ENCODE assay signal across 9 mouse cellular contexts in the genomic region with DNA sequence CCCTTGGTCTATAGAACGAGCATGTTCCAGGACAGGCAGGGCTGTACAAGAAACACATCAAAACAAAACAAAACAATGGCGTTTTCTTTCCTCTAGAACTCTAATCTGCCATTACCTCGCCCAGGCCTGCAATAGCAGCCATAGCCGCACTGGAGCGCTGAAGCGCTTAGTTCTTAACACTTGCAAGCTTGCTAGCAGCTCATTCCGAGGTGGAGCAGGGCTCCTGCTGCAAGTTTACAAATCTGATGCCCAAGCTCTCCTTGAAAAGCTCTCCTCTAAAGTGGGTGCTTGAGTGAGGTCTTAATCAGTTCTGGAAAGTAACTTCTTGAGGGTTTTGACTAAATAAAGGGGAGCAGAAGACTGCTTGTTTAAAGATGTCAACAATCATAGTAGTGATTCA.
DNase-seq lines count a peak whose midpoint lies in the region; ATAC-seq and TF ChIP-seq lines count a peak whose summit lies in the region.
"Had no signal": no experiment of that assay in that cellular context is flagged by ENCODE, and none has a peak within 500 bp of the region (broad histone marks: within the 10 kb centered on the region; RNA-seq: fewer than 3 reads in every experiment).

No protein-coding gene starts in this region.

- peak; percentile 39 for TF ChIP-seq CTCF in heart, postnatal 0 days (IDR thresholded peaks at IDR 0.05; ENCODE audit: low read depth)
- TF ChIP-seq CTCF in thymus, adult 2 months (IDR thresholded peaks at IDR 0.05; ENCODE audit: borderline replicate concordance, control insufficient read depth, extremely low read depth, insufficient read depth, low read length, poor library complexity) = no peak

- H3K9me3 ChIP-seq in heart, postnatal 0 days (replicated peaks; ENCODE audit: control insufficient read depth, low read length) = no peaks in the 10 kb centered on the region
- H3K9me3 ChIP-seq in heart, embryonic 11.5 days (replicated peaks; ENCODE audit: control insufficient read depth, low read length) = no peaks in the 10 kb centered on the region
- H3K9me3 ChIP-seq: liver, embryonic 15.5 days had no signal

- H3K36me3 ChIP-seq in heart, postnatal 0 days (replicated peaks; ENCODE audit: control insufficient read depth, insufficient read depth, low read length) = no peaks in the 10 kb centered on the region
- no peaks in the 10 kb centered on the region for H3K36me3 ChIP-seq in heart, embryonic 11.5 days (ENCODE audit: control insufficient read depth, insufficient read depth, low read length)
- no peaks in the 10 kb centered on the region for H3K36me3 ChIP-seq in thymus, adult 2 months (ENCODE audit: control insufficient read depth, insufficient read depth, low read length)
- H3K36me3 ChIP-seq: liver, embryonic 15.5 days had no signal

- no peak for TF ChIP-seq EP300 in heart, postnatal 0 days (IDR thresholded peaks at IDR 0.05; ENCODE audit: low read depth)

- H3K4me3 ChIP-seq in heart, postnatal 0 days (ENCODE audit: low read depth, low read length) = no peak overlapping the region
- no peak overlapping the region for H3K4me3 ChIP-seq in heart, embryonic 11.5 days (ENCODE audit: low read depth, low read length)
- H3K4me3 ChIP-seq in thymus, adult 2 months (ENCODE audit: control insufficient read depth, insufficient read depth, low read length) = no peak overlapping the region
- H3K4me3 ChIP-seq: liver, embryonic 15.5 days had no signal

- DNase-seq in heart, postnatal 0 days (ENCODE audit: low spot score) = no peak
- DNase-seq in thymus, adult 2 months = peak; percentile 47
- DNase-seq in thymus, adult 18-20 months = no peak
- DNase-seq in kidney, postnatal 36 days = peak; percentile 38 to 69
- DNase-seq in right cerebral cortex, adult 2 months (ENCODE audit: low spot score in 2 of 2) = peak; percentile 49
- no peak for DNase-seq in c-Kit-positive CD71-positive TER-119-positive erythroid progenitor cells, embryonic 14.5 days (ENCODE audit: low spot score)

- no peak for ATAC-seq in heart, postnatal 0 days (ENCODE audit: insufficient read depth, low read depth)
- ATAC-seq in heart, embryonic 11.5 days (replicated peaks; ENCODE audit: insufficient number of reproducible peaks, low FRiP score, low TSS enrichment) = no peak
- ATAC-seq in erythroblast, adult 5-6 weeks (replicated peaks; ENCODE audit: low FRiP score, poor library complexity, severe bottlenecking) = no peak

- no peak for TF ChIP-seq POLR2A in thymus, adult 2 months (IDR thresholded peaks at IDR 0.05; ENCODE audit: control insufficient read depth, extremely low read depth, insufficient read depth, low read length, poor library complexity)

- no peak overlapping the region for H3K4me2 ChIP-seq in heart, postnatal 0 days (ENCODE audit: low read depth, low read length)
- H3K4me2 ChIP-seq in heart, embryonic 11.5 days = no peak overlapping the region
- H3K4me2 ChIP-seq: liver, embryonic 15.5 days had no signal

- 40% methylated on average over 7 of the region's 7 CpGs for WGBS in heart, postnatal 0 days
- WGBS in heart, embryonic 11.5 days (ENCODE audit: insufficient replicate concordance) = 55% methylated on average over 7 of the region's 7 CpGs
- 77% methylated on average over 7 of the region's 7 CpGs for WGBS in thymus, adult 2 months

- no peaks in the 10 kb centered on the region for H3K27me3 ChIP-seq in heart, postnatal 0 days (ENCODE audit: control insufficient read depth, insufficient read depth, low read length)
- no peaks in the 10 kb centered on the region for H3K27me3 ChIP-seq in heart, embryonic 11.5 days (ENCODE audit: control insufficient read depth, insufficient read depth, low read length)
- no peaks in the 10 kb centered on the region for H3K27me3 ChIP-seq in thymus, adult 2 months (ENCODE audit: control insufficient read depth, insufficient read depth, low read length)
- H3K27me3 ChIP-seq: liver, embryonic 15.5 days had no signal

- H3K4me1 ChIP-seq in heart, postnatal 0 days (ENCODE audit: control insufficient read depth, insufficient read depth) = no peaks in the 10 kb centered on the region
- no peaks in the 10 kb centered on the region for H3K4me1 ChIP-seq in heart, embryonic 11.5 days (ENCODE audit: control insufficient read depth, insufficient read depth, low read length)
- no peaks in the 10 kb centered on the region for H3K4me1 ChIP-seq in thymus, adult 2 months (replicated peaks; ENCODE audit: control insufficient read depth, insufficient read depth, low read length)
- H3K4me1 ChIP-seq: liver, embryonic 15.5 days had no signal

- H3K9ac ChIP-seq in heart, postnatal 0 days (replicated peaks; ENCODE audit: low read depth, low read length) = no peak overlapping the region
- no peak overlapping the region for H3K9ac ChIP-seq in heart, embryonic 11.5 days (ENCODE audit: low read depth, low read length)
- H3K9ac ChIP-seq: liver, embryonic 15.5 days had no signal

- H3K27ac ChIP-seq in heart, postnatal 0 days (ENCODE audit: low read depth) = no peak overlapping the region
- no peak overlapping the region for H3K27ac ChIP-seq in heart, embryonic 11.5 days (ENCODE audit: low read depth, low read length)
- no peak overlapping the region for H3K27ac ChIP-seq in thymus, adult 2 months (ENCODE audit: control insufficient read depth, insufficient read depth, low read length)
- H3K27ac ChIP-seq: liver, embryonic 15.5 days had no signal

Comparison
In these comparisons a context has a peak if more than half of its experiments do, and no peak if none do; other contexts are left out.
1. DNase-seq: peak in thymus, adult 2 months (single experiment), kidney, postnatal 36 days (2 of 2) and right cerebral cortex, adult 2 months (2 of 2); none in heart, postnatal 0 days (single experiment), thymus, adult 18-20 months (0 of 2) and c-Kit-positive CD71-positive TER-119-positive erythroid progenitor cells, embryonic 14.5 days (single experiment).